In the genomic region with DNA sequence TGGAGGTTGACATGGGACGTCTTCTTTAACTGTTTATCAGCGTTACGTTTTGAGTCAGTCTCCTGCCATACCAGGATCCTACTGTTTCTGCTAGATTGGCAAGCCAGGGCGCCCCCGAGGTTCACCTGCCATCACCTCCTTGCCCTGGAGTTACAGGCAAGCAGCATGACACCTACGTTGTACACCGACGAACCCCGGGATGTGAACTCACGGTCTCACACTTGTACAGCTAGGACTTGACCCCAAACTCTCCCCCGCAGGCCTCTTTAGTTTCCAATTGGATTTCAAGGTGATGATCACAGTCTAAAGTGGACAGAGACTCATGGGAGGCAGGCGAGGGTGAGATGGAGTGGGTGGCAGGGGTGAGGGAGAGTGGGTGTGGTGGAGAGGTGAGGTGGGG, we compare ENCODE assay signal across 26 mouse cellular contexts.
DNase-seq lines count a peak whose midpoint lies in the region; ATAC-seq lines count a peak whose summit lies in the region.
"Had no signal": no experiment of that assay in that cellular context is flagged by ENCODE, and none has a peak within 500 bp of the region (broad histone marks: within the 10 kb centered on the region; RNA-seq: fewer than 3 reads in every experiment).

No protein-coding gene starts in this region.

- no peak overlapping the region for H3K9ac ChIP-seq in limb, embryonic 15.5 days
- H3K9ac ChIP-seq in forebrain, embryonic 15.5 days (replicated peaks), result no peak overlapping the region
- H3K9ac ChIP-seq: embryonic facial prominence, embryonic 15.5 days; heart, embryonic 13.5 days; intestine, embryonic 15.5 days; liver, embryonic 13.5 days; midbrain, embryonic 15.5 days had no signal

- no peak for ATAC-seq in cerebellum, adult (ENCODE audit: insufficient number of reproducible peaks, low FRiP score, low TSS enrichment)
- no peak for ATAC-seq in limb, embryonic 15.5 days (ENCODE audit: insufficient number of reproducible peaks, low FRiP score, low TSS enrichment, low read depth)
- ATAC-seq in forebrain, embryonic 15.5 days (replicated peaks), result no peak
- ATAC-seq: activated CD4-positive, CD25-positive, alpha-beta regulatory T cell, adult 4 months; hindbrain, embryonic 16.5 days; intestine, embryonic 15.5 days; lung, postnatal 0 days; midbrain, embryonic 15.5 days had no signal

- WGBS in limb, embryonic 15.5 days, result 87% methylated on average over 12 of the region's 12 CpGs
- WGBS in limb, embryonic 10.5 days, result 90% methylated on average over 12 of the region's 12 CpGs
- 86% methylated on average over 12 of the region's 12 CpGs for WGBS in forebrain, embryonic 15.5 days

- peak overlapping the region; percentile 68; the same call in 1 of the 2 replicates for H3K27ac ChIP-seq in limb, embryonic 15.5 days
- H3K27ac ChIP-seq in limb, embryonic 10.5 days, result no peak overlapping the region
- peak overlapping the region; percentile 76 for H3K27ac ChIP-seq in forebrain, embryonic 15.5 days (replicated peaks)
- H3K27ac ChIP-seq: embryonic facial prominence, embryonic 10.5 days; embryonic facial prominence, embryonic 15.5 days; heart, embryonic 13.5 days; hindbrain, embryonic 10.5 days; intestine, embryonic 15.5 days; liver, embryonic 13.5 days had no signal

- H3K4me3 ChIP-seq in limb, embryonic 15.5 days, result no peak overlapping the region
- no peak overlapping the region for H3K4me3 ChIP-seq in limb, embryonic 10.5 days
- no peak overlapping the region for H3K4me3 ChIP-seq in forebrain, embryonic 15.5 days
- H3K4me3 ChIP-seq: embryonic facial prominence, embryonic 10.5 days; embryonic facial prominence, embryonic 15.5 days; heart, embryonic 13.5 days; hindbrain, embryonic 10.5 days; intestine, embryonic 15.5 days; layer of hippocampus, adult 2 months; left cerebral cortex, adult 2 months; liver, embryonic 13.5 days; midbrain, embryonic 15.5 days had no signal

- 0 out of 2 replicates have a peak, but pooled peaks cover 14% of the 10 kb centered on the region for H3K4me1 ChIP-seq in limb, embryonic 15.5 days
- H3K4me1 ChIP-seq in limb, embryonic 10.5 days, result no peaks in the 10 kb centered on the region
- H3K4me1 ChIP-seq in forebrain, embryonic 15.5 days, result peaks cover 8% of the 10 kb centered on the region; the same call in 1 of the 2 replicates
- H3K4me1 ChIP-seq: embryonic facial prominence, embryonic 10.5 days; liver, embryonic 13.5 days had no signal

- intact Hi-C loops in left cerebral cortex, postnatal 4 days (cut with DNase I), result loop anchor here (10.0 kb wide), 1 partner anchor 81 kb away; the partner anchor contains the start of genes Arf6 and Gm9887

- no peaks in the 10 kb centered on the region for H3K9me3 ChIP-seq in limb, embryonic 15.5 days
- no peaks in the 10 kb centered on the region for H3K9me3 ChIP-seq in limb, embryonic 10.5 days (replicated peaks)
- no peaks in the 10 kb centered on the region for H3K9me3 ChIP-seq in forebrain, embryonic 15.5 days
- H3K9me3 ChIP-seq: embryonic facial prominence, embryonic 10.5 days; embryonic facial prominence, embryonic 15.5 days; heart, embryonic 13.5 days; hindbrain, embryonic 10.5 days; intestine, embryonic 15.5 days; liver, embryonic 13.5 days; midbrain, embryonic 15.5 days had no signal

- no peak overlapping the region for H3K4me2 ChIP-seq in limb, embryonic 15.5 days
- no peak overlapping the region for H3K4me2 ChIP-seq in forebrain, embryonic 15.5 days (replicated peaks)
- H3K4me2 ChIP-seq: embryonic facial prominence, embryonic 15.5 days; heart, embryonic 13.5 days; intestine, embryonic 15.5 days; liver, embryonic 13.5 days; midbrain, embryonic 15.5 days had no signal

- peak; percentile 48 to 54 for DNase-seq in cerebellum, postnatal 14 days
- DNase-seq in limb, embryonic 10.5 days (ENCODE audit: low spot score), result no peak
- no peak for DNase-seq in left cerebral cortex, postnatal 4 days
- no peak for DNase-seq in frontal cortex, adult 2 months (ENCODE audit: extremely low spot score in 1 of 2, low spot score in 1 of 2)
- DNase-seq: adrenal gland, adult 8-10 months; heart, postnatal 10 days; kidney, adult 2 months; kidney, postnatal 36 days; liver, embryonic 13.5 days; lung, adult 18-20 months; spleen, adult 18-20 months; thymus, postnatal 14 days had no signal

- H3K36me3 ChIP-seq in limb, embryonic 15.5 days, result no peaks in the 10 kb centered on the region
- H3K36me3 ChIP-seq in limb, embryonic 10.5 days, result no peaks in the 10 kb centered on the region
- no peaks in the 10 kb centered on the region for H3K36me3 ChIP-seq in forebrain, embryonic 15.5 days
- H3K36me3 ChIP-seq: embryonic facial prominence, embryonic 10.5 days; embryonic facial prominence, embryonic 15.5 days; heart, embryonic 13.5 days; hindbrain, embryonic 10.5 days; intestine, embryonic 15.5 days; liver, embryonic 13.5 days; midbrain, embryonic 15.5 days had no signal

- H3K27me3 ChIP-seq in limb, embryonic 15.5 days, result no peaks in the 10 kb centered on the region
- no peaks in the 10 kb centered on the region for H3K27me3 ChIP-seq in limb, embryonic 10.5 days (ENCODE audit: low read depth, poor library complexity, severe bottlenecking)
- no peaks in the 10 kb centered on the region for H3K27me3 ChIP-seq in forebrain, embryonic 15.5 days
- H3K27me3 ChIP-seq: embryonic facial prominence, embryonic 15.5 days; heart, embryonic 13.5 days; intestine, embryonic 15.5 days; liver, embryonic 13.5 days; midbrain, embryonic 15.5 days had no signal

Comparison
In these comparisons a context has a peak if more than half of its experiments do, and no peak if none do; other contexts are left out.
1. DNase-seq: peak in cerebellum, postnatal 14 days (2 of 2); none in limb, embryonic 10.5 days (single experiment), left cerebral cortex, postnatal 4 days (single experiment) and frontal cortex, adult 2 months (0 of 2).